Mouse (Mus musculus): Measurements from ENCODE around the gene Klhdc8b. TPM values are rescaled to one million over a fixed set of nuclear protein-coding genes. Genes with fewer than 3 reads are reported as not detected.

Klhdc8b gene
- polyA plus RNA-seq, 1 experiment from 2014 or later, result 59.3 TPM

- Histone ChIP-seq H3K36me3 (ENCODE audit: control insufficient read depth, insufficient read depth, low read length) (peaks cover 62% of the 10 kb centered on the region), H3K4me3 (replicated peaks; ENCODE audit: low read depth, low read length) (no peak overlapping the region), H3K4me1 (ENCODE audit: control insufficient read depth, insufficient read depth, low read length) (peaks cover 18% of the 10 kb centered on the region), H3K9ac (replicated peaks; ENCODE audit: low read length) (no peak overlapping the region), H3K27ac (replicated peaks; ENCODE audit: low read depth, low read length) (no peak overlapping the region), H3K27me3 (ENCODE audit: control insufficient read depth, insufficient read depth, low read length) (no peaks in the 10 kb centered on the region), H3K9me3 (ENCODE audit: control insufficient read depth, low read length) (no peaks in the 10 kb centered on the region), H3K4me2 (ENCODE audit: low read length) (no peak overlapping the region)
- ATAC-seq (ENCODE audit: low FRiP score, low TSS enrichment) (no peak), DNase-seq (no peak)
- 95% methylated on average over 8 of the region's 8 CpGs for WGBS
Measured at GRCm38 (mm10) chr9:108493246-108493645, 31.9 kb upstream of the Klhdc8b start.

- peak overlapping the region; percentile 95 for H3K9ac ChIP-seq (replicated peaks; ENCODE audit: low read length)
- H3K9me3 ChIP-seq (ENCODE audit: control insufficient read depth, low read length), result no peaks in the 10 kb centered on the region
- no peak for ATAC-seq (ENCODE audit: low FRiP score, low TSS enrichment)
- H3K27me3 ChIP-seq (ENCODE audit: control insufficient read depth, insufficient read depth, low read length), result no peaks in the 10 kb centered on the region
- peak overlapping the region; percentile 94 for H3K4me2 ChIP-seq (ENCODE audit: low read length)
- no peak overlapping the region for H3K4me3 ChIP-seq (replicated peaks; ENCODE audit: low read depth, low read length)
- H3K27ac ChIP-seq (replicated peaks; ENCODE audit: low read depth, low read length), result no peak overlapping the region
- 88% methylated on average over 16 of the region's 16 CpGs for WGBS
- peaks cover 18% of the 10 kb centered on the region for H3K4me1 ChIP-seq (ENCODE audit: control insufficient read depth, insufficient read depth, low read length)
- peaks cover 52% of the 10 kb centered on the region for H3K36me3 ChIP-seq (ENCODE audit: control insufficient read depth, insufficient read depth, low read length)
- no peak for DNase-seq
Measured at GRCm38 (mm10) chr9:108492043-108492750, 30.8 kb upstream of the Klhdc8b start.

DNA sequence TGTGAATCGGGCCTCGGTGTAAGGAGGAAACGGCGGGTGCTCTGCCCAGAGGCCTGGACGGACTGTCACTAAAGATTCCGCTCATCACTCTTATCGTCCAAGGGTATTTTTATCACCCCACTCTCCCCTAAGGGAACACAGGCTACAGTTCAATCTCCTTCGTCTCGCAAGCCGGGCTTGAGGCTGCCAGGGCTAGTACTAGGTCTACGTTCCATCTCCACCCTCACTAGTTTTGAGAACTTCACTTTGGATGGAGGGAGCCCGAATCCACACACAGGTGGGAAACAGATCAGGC lies 29.9 kb upstream of the Klhdc8b start:
- H3K27me3 ChIP-seq (ENCODE audit: control insufficient read depth, insufficient read depth, low read length), result no peaks in the 10 kb centered on the region
- 14% methylated on average over 12 of the region's 12 CpGs for WGBS
- H3K4me1 ChIP-seq (ENCODE audit: control insufficient read depth, insufficient read depth, low read length), result peaks cover 18% of the 10 kb centered on the region
- DNase-seq (no peak), ATAC-seq (ENCODE audit: low FRiP score, low TSS enrichment) (no peak)
- peaks cover 44% of the 10 kb centered on the region for H3K36me3 ChIP-seq (ENCODE audit: control insufficient read depth, insufficient read depth, low read length)
- H3K9ac ChIP-seq (replicated peaks; ENCODE audit: low read length), result peak overlapping the region; percentile 95
- peak overlapping the region; percentile 97 for H3K27ac ChIP-seq (replicated peaks; ENCODE audit: low read depth, low read length)
- H3K9me3 ChIP-seq (ENCODE audit: control insufficient read depth, low read length), result no peaks in the 10 kb centered on the region
- H3K4me2 ChIP-seq (ENCODE audit: low read length), result peak overlapping the region; percentile 94
- H3K4me3 ChIP-seq (replicated peaks; ENCODE audit: low read depth, low read length), result peak overlapping the region; percentile 98

GRCm38 (mm10) chr9:108490559-108491285 lies 29.3 kb upstream of the Klhdc8b start, which contains the start of gene Usp19:
TSS of gene Usp19 (plus strand) at chr9:108490602.
- Histone ChIP-seq H3K4me2 (ENCODE audit: low read length) (peak within 1 kb of the TSS; percentile 94), H3K4me1 (ENCODE audit: control insufficient read depth, insufficient read depth, low read length) (peaks cover 18% of the 10 kb centered on the region), H3K36me3 (ENCODE audit: control insufficient read depth, insufficient read depth, low read length) (peaks cover 39% of the 10 kb centered on the region), H3K27me3 (ENCODE audit: control insufficient read depth, insufficient read depth, low read length) (no peaks in the 10 kb centered on the region), H3K4me3 (replicated peaks; ENCODE audit: low read depth, low read length) (peak within 1 kb of the TSS; percentile 98), H3K9ac (replicated peaks; ENCODE audit: low read length) (peak within 1 kb of the TSS; percentile 95), H3K9me3 (ENCODE audit: control insufficient read depth, low read length) (no peaks in the 10 kb centered on the region), H3K27ac (replicated peaks; ENCODE audit: low read depth, low read length) (peak within 1 kb of the TSS; percentile 97)
- peak; percentile 94 for ATAC-seq (ENCODE audit: low FRiP score, low TSS enrichment)
- DNase-seq, result peak; percentile 99
- WGBS, result under 1% methylated on average over 69 of the region's 69 CpGs

DNA sequence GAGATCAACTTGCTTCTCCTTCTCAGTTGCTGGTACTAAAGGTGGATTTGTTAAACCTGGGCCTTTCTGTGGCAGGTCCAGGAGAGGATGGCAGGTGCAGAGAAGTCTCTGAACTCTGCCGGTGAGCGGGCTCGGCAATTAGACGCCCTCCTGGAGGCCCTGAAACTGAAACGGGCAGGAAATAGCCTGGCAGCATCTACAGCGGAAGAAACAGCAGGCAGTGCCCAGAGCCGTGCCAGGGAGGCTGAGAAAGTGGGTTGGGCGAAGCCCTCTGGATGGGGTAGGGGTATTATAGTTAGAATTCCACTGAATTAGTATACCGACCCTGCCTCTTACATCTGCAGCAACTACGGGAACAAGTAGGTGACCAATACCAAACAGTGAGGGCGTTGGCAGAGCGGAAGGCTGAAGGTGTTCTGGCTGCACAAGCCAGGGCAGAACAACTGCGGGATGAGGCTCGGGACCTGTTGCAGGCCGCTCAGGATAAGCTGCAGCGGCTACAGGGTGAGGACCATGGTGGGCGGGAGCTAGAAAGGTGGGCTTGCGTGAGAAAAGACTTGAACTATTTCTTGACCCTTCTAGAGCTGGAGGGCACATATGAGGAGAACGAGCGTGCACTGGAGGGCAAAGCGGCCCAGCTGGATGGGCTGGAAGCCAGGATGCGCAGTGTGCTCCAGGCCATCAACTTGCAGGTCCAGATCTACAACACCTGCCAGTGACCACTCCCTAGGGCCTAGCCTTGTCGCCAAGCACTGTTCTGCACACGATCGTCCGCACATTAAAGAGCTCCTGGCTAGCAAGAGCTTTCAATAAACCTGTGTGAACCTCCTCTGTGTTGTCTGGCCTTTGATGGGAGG lies 28.5 kb upstream of the Klhdc8b start:
- peak overlapping the region; percentile 98 for H3K4me3 ChIP-seq (replicated peaks; ENCODE audit: low read depth, low read length)
- ATAC-seq (ENCODE audit: low FRiP score, low TSS enrichment) (no peak; the same call in 1 of the 2 replicates), DNase-seq (no peak)
- no peaks in the 10 kb centered on the region for H3K9me3 ChIP-seq (ENCODE audit: control insufficient read depth, low read length)
- H3K4me2 ChIP-seq (ENCODE audit: low read length), result peak overlapping the region; percentile 94
- H3K4me1 ChIP-seq (ENCODE audit: control insufficient read depth, insufficient read depth, low read length), result peaks cover 18% of the 10 kb centered on the region
- H3K27ac ChIP-seq (replicated peaks; ENCODE audit: low read depth, low read length), result peak overlapping the region; percentile 97
- H3K9ac ChIP-seq (replicated peaks; ENCODE audit: low read length), result peak overlapping the region; percentile 95
- no peaks in the 10 kb centered on the region for H3K27me3 ChIP-seq (ENCODE audit: control insufficient read depth, insufficient read depth, low read length)
- 66% methylated on average over 26 of the region's 26 CpGs for WGBS
- H3K36me3 ChIP-seq (ENCODE audit: control insufficient read depth, insufficient read depth, low read length), result peaks cover 34% of the 10 kb centered on the region

- H3K36me3 ChIP-seq (ENCODE audit: control insufficient read depth, insufficient read depth, low read length), result peaks cover 26% of the 10 kb centered on the region
Measured at GRCm38 (mm10) chr9:108489215-108489614, 27.8 kb upstream of the Klhdc8b start.

DNA sequence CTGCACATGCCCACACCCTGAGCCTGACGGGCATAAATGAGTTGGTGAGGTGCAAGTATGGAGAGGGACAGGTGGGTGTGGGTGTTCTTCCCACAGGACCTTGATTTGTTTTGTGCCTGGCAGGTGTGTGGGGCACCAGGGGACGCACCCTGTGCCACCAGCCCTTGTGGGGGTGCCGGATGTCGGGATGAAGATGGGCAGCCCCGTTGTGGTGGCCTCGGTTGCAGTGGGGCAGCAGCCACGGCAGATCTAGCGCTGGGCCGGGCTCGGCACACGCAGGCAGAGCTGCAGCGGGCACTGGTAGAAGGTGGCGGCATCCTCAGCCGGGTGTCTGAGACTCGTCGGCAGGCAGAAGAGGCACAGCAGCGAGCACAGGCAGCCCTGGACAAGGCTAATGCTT lies 27.0 kb upstream of the Klhdc8b start:
- 96% methylated on average over 17 of the region's 17 CpGs for WGBS
- H3K9ac ChIP-seq (replicated peaks; ENCODE audit: low read length), result no peak overlapping the region
- no peak for DNase-seq

More at GRCm38 (mm10) chr9:108489215-108489614, 27.8 kb upstream of the Klhdc8b start:
- H3K9me3 ChIP-seq (ENCODE audit: control insufficient read depth, low read length), result no peaks in the 10 kb centered on the region
- peak overlapping the region; percentile 97 for H3K27ac ChIP-seq (replicated peaks; ENCODE audit: low read depth, low read length)
- no peak overlapping the region for H3K9ac ChIP-seq (replicated peaks; ENCODE audit: low read length)
- no peaks in the 10 kb centered on the region for H3K27me3 ChIP-seq (ENCODE audit: control insufficient read depth, insufficient read depth, low read length)
- WGBS, result 96% methylated on average over 20 of the region's 20 CpGs
- DNase-seq (no peak), ATAC-seq (ENCODE audit: low FRiP score, low TSS enrichment) (no peak)
- peaks cover 18% of the 10 kb centered on the region for H3K4me1 ChIP-seq (ENCODE audit: control insufficient read depth, insufficient read depth, low read length)
- no peak overlapping the region for H3K4me2 ChIP-seq (ENCODE audit: low read length)
- no peak overlapping the region for H3K4me3 ChIP-seq (replicated peaks; ENCODE audit: low read depth, low read length)

GRCm38 (mm10) chr9:108486973-108487530 lies 25.7 kb upstream of the Klhdc8b start:
- 95% methylated on average over 8 of the region's 8 CpGs for WGBS

More for the DNA sequence above, 27.0 kb upstream of the Klhdc8b start:
- H3K27ac ChIP-seq (replicated peaks; ENCODE audit: low read depth, low read length), result no peak overlapping the region
- H3K4me1 ChIP-seq (ENCODE audit: control insufficient read depth, insufficient read depth, low read length), result peaks cover 18% of the 10 kb centered on the region
- H3K4me3 ChIP-seq (replicated peaks; ENCODE audit: low read depth, low read length), result no peak overlapping the region
- no peak overlapping the region for H3K4me2 ChIP-seq (ENCODE audit: low read length)
- H3K9me3 ChIP-seq (ENCODE audit: control insufficient read depth, low read length), result no peaks in the 10 kb centered on the region
- no peak for ATAC-seq (ENCODE audit: low FRiP score, low TSS enrichment)
- peaks cover 18% of the 10 kb centered on the region for H3K36me3 ChIP-seq (ENCODE audit: control insufficient read depth, insufficient read depth, low read length)
- H3K27me3 ChIP-seq (ENCODE audit: control insufficient read depth, insufficient read depth, low read length), result no peaks in the 10 kb centered on the region

More at GRCm38 (mm10) chr9:108486973-108487530, 25.7 kb upstream of the Klhdc8b start:
- DNase-seq (no peak), ATAC-seq (ENCODE audit: low FRiP score, low TSS enrichment) (no peak)
- H3K4me3 ChIP-seq (replicated peaks; ENCODE audit: low read depth, low read length), result no peak overlapping the region
- H3K27me3 ChIP-seq (ENCODE audit: control insufficient read depth, insufficient read depth, low read length), result no peaks in the 10 kb centered on the region
- H3K9me3 ChIP-seq (ENCODE audit: control insufficient read depth, low read length), result no peaks in the 10 kb centered on the region
- H3K9ac ChIP-seq (replicated peaks; ENCODE audit: low read length), result no peak overlapping the region
- H3K4me2 ChIP-seq (ENCODE audit: low read length), result no peak overlapping the region
- no peak overlapping the region for H3K27ac ChIP-seq (replicated peaks; ENCODE audit: low read depth, low read length)
- peaks cover 5% of the 10 kb centered on the region; the same call in 1 of the 2 replicates for H3K36me3 ChIP-seq (ENCODE audit: control insufficient read depth, insufficient read depth, low read length)
- peaks cover 14% of the 10 kb centered on the region for H3K4me1 ChIP-seq (ENCODE audit: control insufficient read depth, insufficient read depth, low read length)

Data from midbrain, embryonic 14.5 days (tissue).